Mouse (Mus musculus) G1E (cell line): ENCODE measurements around the gene Lamtor3. TPM values are rescaled to one million over a fixed set of nuclear protein-coding genes. Genes with fewer than 3 reads are reported as not detected.

Experiments used
- ATAC-seq: 2 replicates; pipeline ENCODE4 v1.8.0; 2016; ENCODE audit warnings: mild to moderate bottlenecking; ENCODE audit not compliant: insufficient number of reproducible peaks, poor library complexity, low FRiP score, severe bottlenecking; ENCODE audit errors: extremely low read depth
- DNase-seq: peaks from one replicate; pipeline ENCODE4 v3.0.0; 2012; ENCODE audit warnings: low spot score
- H3K27me3 ChIP-seq: 2 replicates; pipeline ENCODE4 v1.6.1; 2012; ENCODE audit warnings: mild to moderate bottlenecking, low read length, inconsistent platforms; ENCODE audit not compliant: insufficient read depth
- H3K36me3 ChIP-seq: replicated peaks from 2 replicates; pipeline ENCODE3; 2012; ENCODE audit warnings: mild to moderate bottlenecking, inconsistent platforms
- H3K4me1 ChIP-seq: 2 replicates; pipeline ENCODE4 v1.6.1; 2012; ENCODE audit warnings: low read depth, low read length, inconsistent platforms, mixed read lengths; ENCODE audit not compliant: insufficient read depth
- H3K4me3 ChIP-seq: 2 replicates; pipeline ENCODE4 v1.5.1; 2012; ENCODE audit warnings: low read depth, mild to moderate bottlenecking, inconsistent platforms, low read length, moderate library complexity, mixed read lengths
- H3K9me3 ChIP-seq: replicated peaks from 2 replicates; pipeline ENCODE4 v1.6.1; 2012; ENCODE audit warnings: inconsistent platforms
- CTCF ChIP-seq: IDR thresholded peaks from 2 replicates; pipeline ENCODE4 v1.5.1; 2012; ENCODE audit warnings: low read depth, low read length, inconsistent platforms, mixed read lengths
- GATA1 ChIP-seq: IDR thresholded peaks from 2 replicates; pipeline ENCODE4 v1.6.1; 2012; ENCODE audit warnings: borderline replicate concordance, low read length, inconsistent platforms, mixed read lengths
- GATA2 ChIP-seq: IDR thresholded peaks from 2 replicates; pipeline ENCODE4 v1.6.1; 2012; ENCODE audit warnings: low read depth, low read length, inconsistent platforms, borderline replicate concordance
- POLR2AphosphoS5 ChIP-seq: IDR thresholded peaks from 2 replicates; pipeline ENCODE4 v1.6.1; 2012; ENCODE audit warnings: low read depth, low read length, inconsistent platforms; ENCODE audit not compliant: insufficient replicate concordance
- TAL1 ChIP-seq: conservative IDR thresholded peaks from 2 replicates; pipeline ENCODE4 v1.6.1; 2012; ENCODE audit warnings: low read depth, low read length, inconsistent platforms, mixed read lengths
- polyA plus RNA-seq: library from polyadenylated mRNA; stranded (reverse); fragments of >175 nt; gene quantifications from 2 replicates; pipeline ENCODE4 v1.2.3, GENCODE M21; 2012
- total RNA-seq, 2 experiments: library from RNA; stranded (forward) in 1 of 2; stranded (reverse) in 1 of 2; fragments of 200-1000 nt in 1 of 2; fragments of >200 nt in 1 of 2; fragmentation: Nextera tagmentation in 1 of 2; gene quantifications; 2 replicates each; pipeline ENCODE4 v1.2.3; 2014 to 2017

Lamtor3 gene
- total and polyA plus RNA-seq, 3 experiments, result 38.4 to 233 (median 152) TPM

GRCm38 (mm10) chr3:137975856-137976423, 57.6 kb downstream of the Lamtor3 start:
- ATAC-seq (no peak), DNase-seq (no peak)
- H3K9me3 ChIP-seq, result no peaks in the 10 kb centered on the region
- H3K27me3 ChIP-seq, result no peaks in the 10 kb centered on the region
- H3K36me3 ChIP-seq, result peaks cover 78% of the 10 kb centered on the region
- H3K4me1 ChIP-seq, result peaks cover 67% of the 10 kb centered on the region
- no peak for TF ChIP-seq CTCF
- no peak for TF ChIP-seq TAL1
- no peak for TF ChIP-seq POLR2AphosphoS5
- peak overlapping the region; percentile 64 for H3K4me3 ChIP-seq

GRCm38 (mm10) chr3:137976943-137977628, 58.8 kb downstream of the Lamtor3 start:
- Histone ChIP-seq H3K36me3 (peaks cover 66% of the 10 kb centered on the region), H3K27me3 (no peaks in the 10 kb centered on the region), H3K4me3 (peak overlapping the region; percentile 71), H3K4me1 (peaks cover 60% of the 10 kb centered on the region), H3K9me3 (no peaks in the 10 kb centered on the region)
- no peak for TF ChIP-seq CTCF
- TF ChIP-seq GATA2, result no peak
- TF ChIP-seq TAL1, result no peak
- TF ChIP-seq GATA1, result no peak
- no peak for TF ChIP-seq POLR2AphosphoS5
- ATAC-seq (peak; percentile 5), DNase-seq (no peak)

GRCm38 (mm10) chr3:137977629-137978041, 59.3 kb downstream of the Lamtor3 start:
- Histone ChIP-seq H3K4me1 (peaks cover 60% of the 10 kb centered on the region), H3K27me3 (no peaks in the 10 kb centered on the region), H3K9me3 (no peaks in the 10 kb centered on the region), H3K4me3 (peak overlapping the region; percentile 71), H3K36me3 (peaks cover 61% of the 10 kb centered on the region)
- DNase-seq, result no peak
- no peak for ATAC-seq
- no peak for TF ChIP-seq GATA1
- TF ChIP-seq POLR2AphosphoS5, result no peak
- no peak for TF ChIP-seq GATA2
- TF ChIP-seq TAL1, result no peak
- TF ChIP-seq CTCF, result no peak

GRCm38 (mm10) chr3:137978233-137978632, 59.9 kb downstream of the Lamtor3 start:
- peaks cover 55% of the 10 kb centered on the region for H3K36me3 ChIP-seq

More at GRCm38 (mm10) chr3:137978233-137978632, 59.9 kb downstream of the Lamtor3 start:
- H3K4me1 ChIP-seq, result peaks cover 58% of the 10 kb centered on the region
- no peak for TF ChIP-seq CTCF
- no peak for TF ChIP-seq GATA1
- TF ChIP-seq POLR2AphosphoS5, result no peak
- TF ChIP-seq GATA2, result no peak
- TF ChIP-seq TAL1, result no peak
- peak overlapping the region; percentile 76 for H3K4me3 ChIP-seq
- no peaks in the 10 kb centered on the region for H3K9me3 ChIP-seq
- ATAC-seq (no peak), DNase-seq (no peak)
- H3K27me3 ChIP-seq, result no peaks in the 10 kb centered on the region

Other genes with a start within 250 kb of the Lamtor3 start
- gene Gm21962, start 247.0 kb upstream of the Lamtor3 start, total RNA-seq (2014; fragmentation: Nextera tagmentation), result not detected in 2 replicates
- 0.12 and 0.22 TPM in 2 replicates for gene Gm21962, start 247.0 kb upstream of the Lamtor3 start, total RNA-seq (2017)
- not detected in 2 replicates for gene Gm21962, start 247.0 kb upstream of the Lamtor3 start, polyA plus RNA-seq
- 814 and 860 TPM in 2 replicates for gene H2afz, start 54.0 kb upstream of the Lamtor3 start, total RNA-seq (2014; fragmentation: Nextera tagmentation)
- 3,552 and 3,752 TPM in 2 replicates for gene H2afz, start 54.0 kb upstream of the Lamtor3 start, total RNA-seq (2017)
- gene H2afz, start 54.0 kb upstream of the Lamtor3 start, polyA plus RNA-seq, result 3,787 and 4,050 TPM in 2 replicates
- 23.8 and 27.8 TPM in 2 replicates for gene Dnajb14, start 50.8 kb upstream of the Lamtor3 start, total RNA-seq (2014; fragmentation: Nextera tagmentation)
- gene Dnajb14, start 50.8 kb upstream of the Lamtor3 start, total RNA-seq (2017), result 13.0 and 14.4 TPM in 2 replicates
- gene Dnajb14, start 50.8 kb upstream of the Lamtor3 start, polyA plus RNA-seq, result 2.0 and 2.4 TPM in 2 replicates
- gene Dapp1, start 63.0 kb downstream of the Lamtor3 start, total RNA-seq (2014; fragmentation: Nextera tagmentation), result 288 and 301 TPM in 2 replicates
- 438 and 441 TPM in 2 replicates for gene Dapp1, start 63.0 kb downstream of the Lamtor3 start, total RNA-seq (2017)
- gene Dapp1, start 63.0 kb downstream of the Lamtor3 start, polyA plus RNA-seq, result 14.3 and 37.2 TPM in 2 replicates
- gene 1110002E22Rik, start 146.5 kb downstream of the Lamtor3 start, total RNA-seq (2014; fragmentation: Nextera tagmentation), result not detected in 2 replicates
- under 0.01 and 0.06 TPM in 2 replicates for gene 1110002E22Rik, start 146.5 kb downstream of the Lamtor3 start, total RNA-seq (2017)
- 0.02 TPM in 2 replicates for gene 1110002E22Rik, start 146.5 kb downstream of the Lamtor3 start, polyA plus RNA-seq
- not detected in 2 replicates for gene Gm5105, start 148.9 kb downstream of the Lamtor3 start, total RNA-seq (2014; fragmentation: Nextera tagmentation)
- gene Gm5105, start 148.9 kb downstream of the Lamtor3 start, total RNA-seq (2017), result 0.11 and 0.12 TPM in 2 replicates
- gene Gm5105, start 148.9 kb downstream of the Lamtor3 start, polyA plus RNA-seq, result not detected in 2 replicates
- gene Trmt10a, start 224.9 kb downstream of the Lamtor3 start, total RNA-seq (2014; fragmentation: Nextera tagmentation), result 18.7 and 24.9 TPM in 2 replicates
- 11.8 and 15.9 TPM in 2 replicates for gene Trmt10a, start 224.9 kb downstream of the Lamtor3 start, total RNA-seq (2017)
- 3.6 and 4.6 TPM in 2 replicates for gene Trmt10a, start 224.9 kb downstream of the Lamtor3 start, polyA plus RNA-seq
- gene Mttp, start 226.5 kb downstream of the Lamtor3 start, total RNA-seq (2014; fragmentation: Nextera tagmentation), result 7.2 and 8.0 TPM in 2 replicates
- gene Mttp, start 226.5 kb downstream of the Lamtor3 start, total RNA-seq (2017), result 2.7 and 3.4 TPM in 2 replicates
- 0.23 and 0.42 TPM in 2 replicates for gene Mttp, start 226.5 kb downstream of the Lamtor3 start, polyA plus RNA-seq